Mouse (Mus musculus) kidney, adult 8-10 months (tissue): Measurements from ENCODE around the gene Olfr676.
"Not testable (repeated sequence)": the region's sequence is repeated elsewhere in the genome, so short reads cannot be mapped to it uniquely, and the experiment has no call there.

ENCODE experiments used
- DNase-seq, 2 experiments: peaks; one replicate each; pipeline ENCODE4 v3.0.0; 2022

The Olfr676 gene

DNA sequence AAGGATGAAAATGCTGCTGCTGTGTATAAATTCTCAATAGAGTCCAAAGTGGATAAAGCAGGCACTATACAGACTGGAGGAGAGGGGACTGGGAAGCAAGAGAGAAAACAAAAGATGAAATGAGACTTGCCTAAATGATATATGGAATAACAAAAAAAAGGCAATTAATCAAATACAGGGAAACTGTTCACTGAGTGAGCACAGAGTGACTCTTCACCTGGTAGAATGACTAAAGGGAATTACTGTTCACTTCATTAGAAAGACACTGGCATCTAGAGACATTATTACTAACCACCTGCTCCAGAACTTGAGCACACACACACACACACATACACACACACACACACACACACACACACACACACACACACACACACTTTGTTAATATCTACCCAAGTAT lies at the start of gene Olfr676:
Gene Olfr676 (plus strand): TSS at position 301 of the 400 bp plus-strand sequence.
- no peak for DNase-seq

- no peak for DNase-seq
Measured at GRCm38 (mm10) chr7:105001929-105002328, 30.6 kb upstream of the Olfr676 start, which contains the start of gene Olfr672. Gene Olfr672 (minus strand): TSS chr7:105002029.

GRCm38 (mm10) chr7:105022530-105022929 lies 10.0 kb upstream of the Olfr676 start:
- no peak for DNase-seq

DNA sequence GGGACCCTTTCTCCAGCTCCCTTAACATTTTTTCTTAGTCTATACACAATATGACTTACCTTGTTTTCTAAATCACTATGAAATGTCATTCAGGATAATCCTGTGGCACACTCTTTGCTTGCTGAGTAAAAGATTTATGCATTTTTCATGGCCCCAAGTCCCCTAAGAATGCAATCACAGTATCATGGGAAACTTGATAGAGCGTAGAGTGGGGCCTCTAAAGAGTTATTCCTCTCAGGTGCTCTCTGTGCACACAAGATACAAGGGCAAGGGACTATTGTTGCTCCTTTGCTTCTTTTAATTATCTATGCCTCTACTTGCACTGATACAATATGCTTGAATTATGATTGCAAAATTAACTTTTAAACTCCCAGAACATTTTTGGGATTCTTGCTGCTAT lies 4.1 kb upstream of the Olfr676 start, which contains the start of gene Olfr675:
Gene Olfr675 (minus strand): TSS at position 101 of the 400 bp plus-strand sequence.
- DNase-seq: no peak

- DNase-seq: not testable (repeated sequence)
Measured at GRCm38 (mm10) chr7:105033836-105034235, 1.3 kb downstream of the Olfr676 start.

GRCm38 (mm10) chr7:105058951-105059350 lies 26.5 kb downstream of the Olfr676 start:
- no peak for DNase-seq

- no peak for DNase-seq
Measured at GRCm38 (mm10) chr7:105064175-105064574, 31.7 kb downstream of the Olfr676 start, which contains the start of gene Olfr678. Gene Olfr678 (plus strand): TSS chr7:105064475.

- DNase-seq: no peak
Measured at GRCm38 (mm10) chr7:105080905-105081304, 48.4 kb downstream of the Olfr676 start, which contains the start of gene Olfr679. Gene Olfr679 (plus strand): TSS chr7:105081205.
